Mouse (Mus musculus): ENCODE data around the gene Parp1. TPM values are rescaled to one million over a fixed set of nuclear protein-coding genes. Genes with fewer than 3 reads are reported as not detected.

Gene Parp1
- polyA plus RNA-seq, 1 experiment from 2014 or later = 159 TPM

GRCm38 (mm10) chr1:180641518-180642227, 72.9 kb downstream of the Parp1 start:
- peak overlapping the region; percentile 75 for H3K4me2 ChIP-seq
- H3K27me3 ChIP-seq = no peaks in the 10 kb centered on the region
- H3K27ac ChIP-seq = peak overlapping the region; percentile 95
- H3K4me1 ChIP-seq = peaks cover 34% of the 10 kb centered on the region
- H3K4me3 ChIP-seq (replicated peaks) = peak overlapping the region; percentile 59
- peak; percentile 53 for ATAC-seq (replicated peaks; ENCODE audit: low FRiP score)
- 3% methylated on average over 50 of the region's 50 CpGs for WGBS
- H3K36me3 ChIP-seq = peaks cover 4% of the 10 kb centered on the region; the same call in 1 of the 2 replicates
- H3K9me3 ChIP-seq (replicated peaks) = no peaks in the 10 kb centered on the region
- H3K9ac ChIP-seq = peak overlapping the region; percentile 79

DNA sequence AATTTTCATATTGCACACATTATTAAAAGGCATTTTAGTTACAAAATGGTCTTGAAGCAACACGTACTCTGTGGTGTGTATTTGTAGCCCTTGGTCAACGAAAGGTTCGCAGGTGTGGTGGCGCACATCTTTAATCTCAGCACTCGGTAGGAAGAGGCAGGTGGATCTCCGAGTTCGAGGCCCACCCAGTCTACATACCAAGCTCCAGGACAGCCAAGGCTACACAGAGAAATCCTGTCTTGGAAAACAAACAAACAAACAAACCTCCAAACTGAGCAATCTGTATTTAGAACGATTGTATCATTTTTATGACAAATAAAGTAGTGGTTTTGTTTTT, 73.5 kb downstream of the Parp1 start:
- Histone ChIP-seq H3K4me1 (peaks cover 34% of the 10 kb centered on the region), H3K4me3 (replicated peaks) (peak overlapping the region; percentile 59), H3K27me3 (no peaks in the 10 kb centered on the region), H3K9me3 (replicated peaks) (no peaks in the 10 kb centered on the region), H3K4me2 (peak overlapping the region; percentile 75), H3K9ac (peak overlapping the region; percentile 79), H3K36me3 (peaks cover 4% of the 10 kb centered on the region; the same call in 1 of the 2 replicates), H3K27ac (no peak overlapping the region)
- no peak for ATAC-seq (replicated peaks; ENCODE audit: low FRiP score)
- WGBS = 76% methylated on average over 8 of the region's 8 CpGs

Small RNA genes lying within 50 kb of the gene (microRNA-seq; reads per million reads assigned to microRNA genes)
- gene Mir6904 = not detected

Other genes with a start within 250 kb of the Parp1 start
- gene Itpkb, start 238.4 kb upstream of the Parp1 start, polyA plus RNA-seq (2015; fragmentation: Nextera tagmentation; extraction: Ambion mirVana) = 8.8 and 9.4 TPM in 2 replicates
- gene Stum, start 85.4 kb upstream of the Parp1 start, polyA plus RNA-seq (2015; fragmentation: Nextera tagmentation; extraction: Ambion mirVana) = 1.4 and 1.7 TPM in 2 replicates
- 21.0 and 22.9 TPM in 2 replicates for gene Lin9, start 72.2 kb downstream of the Parp1 start, polyA plus RNA-seq (2015; fragmentation: Nextera tagmentation; extraction: Ambion mirVana)
- 0.39 and 0.59 TPM in 2 replicates for gene Mixl1, start 128.1 kb downstream of the Parp1 start, polyA plus RNA-seq (2015; fragmentation: Nextera tagmentation; extraction: Ambion mirVana)
- 22.1 and 24.2 TPM in 2 replicates for gene Acbd3, start 157.1 kb downstream of the Parp1 start, polyA plus RNA-seq (2015; fragmentation: Nextera tagmentation; extraction: Ambion mirVana)
- 2,677 and 2,753 TPM in 2 replicates for gene H3f3a, start 245.0 kb downstream of the Parp1 start, polyA plus RNA-seq (2015; fragmentation: Nextera tagmentation; extraction: Ambion mirVana)